Mouse (Mus musculus) lung, embryonic 16.5 days (tissue): ENCODE measurements around the gene Eva1b. TPM values are rescaled to one million over a fixed set of nuclear protein-coding genes. Genes with fewer than 3 reads are reported as not detected.

Experiments
- ATAC-seq: fragments of 200-750 bp; cut with Nextera tagmentation; 2 replicates; pipeline ENCODE4 v1.8.0; 2017; ENCODE audit warnings: low read depth, mild to moderate bottlenecking, moderate library complexity
- H3K27ac ChIP-seq: fragments of 300-500 bp; sonication (generic); 2 replicates; pipeline ENCODE4 v1.5.1; 2014; ENCODE audit warnings: mild to moderate bottlenecking, control low read depth, low read length
- H3K27me3 ChIP-seq: fragments of 300-500 bp; sonication (generic); 2 replicates; pipeline ENCODE4 v1.6.1; 2014; ENCODE audit warnings: low read depth, low read length, mixed read lengths; ENCODE audit not compliant: control insufficient read depth, insufficient read depth
- H3K36me3 ChIP-seq: fragments of 300-500 bp; sonication (generic); 2 replicates; pipeline ENCODE4 v1.6.1; 2014; ENCODE audit warnings: low read length; ENCODE audit not compliant: control insufficient read depth, insufficient read depth
- H3K4me1 ChIP-seq: fragments of 300-500 bp; sonication (generic); replicated peaks from 2 replicates; pipeline ENCODE4 v1.6.1; 2014; ENCODE audit warnings: low read length, mixed read lengths; ENCODE audit not compliant: control insufficient read depth, insufficient read depth
- H3K4me2 ChIP-seq: fragments of 300-500 bp; sonication (generic); 2 replicates; pipeline ENCODE4 v1.6.1; 2014; ENCODE audit warnings: low read depth, low read length, control low read depth
- H3K4me3 ChIP-seq: fragments of 300-500 bp; sonication (generic); 2 replicates; pipeline ENCODE4 v1.5.1; 2014; ENCODE audit warnings: mild to moderate bottlenecking, low read length, control low read depth
- H3K9ac ChIP-seq: fragments of 300-500 bp; sonication (generic); 2 replicates; pipeline ENCODE4 v1.6.1; 2014; ENCODE audit warnings: low read length, control low read depth
- H3K9me3 ChIP-seq: fragments of 300-500 bp; sonication (generic); 2 replicates; pipeline ENCODE4 v1.6.1; 2016; ENCODE audit warnings: low read length; ENCODE audit not compliant: control insufficient read depth
- WGBS: fragments of 180-500 bp; shearing (Covaris S2); extraction: QIAGEN DNeasy Blood & Tissue Kit; methylation state at CpG from one replicate; pipeline ENCODE4 v1.1.7; 2014; 5-methylcytosine and 5-hydroxymethylcytosine counted together
- polyA plus RNA-seq: library from polyadenylated mRNA; unstranded; fragments of >200 nt; fragmentation: Nextera tagmentation; extraction: Ambion mirVana; gene quantifications from 2 replicates; pipeline ENCODE4 v1.2.1, GENCODE M21; 2015

Gene Eva1b
- polyA plus RNA-seq, 1 experiment from 2014 or later = 98.0 TPM

- Histone ChIP-seq H3K27ac (no peak overlapping the region), H3K9me3 (no peaks in the 10 kb centered on the region), H3K27me3 (no peaks in the 10 kb centered on the region), H3K36me3 (peaks cover 21% of the 10 kb centered on the region), H3K4me3 (no peak overlapping the region), H3K4me1 (peaks cover 23% of the 10 kb centered on the region), H3K9ac (no peak overlapping the region), H3K4me2 (no peak overlapping the region)
- WGBS = 93% methylated on average over 4 of the region's 4 CpGs
- no peak for ATAC-seq
Observed at GRCm38 (mm10) chr4:126194916-126195315, 47.4 kb downstream of the Eva1b start.

GRCm38 (mm10) chr4:126197485-126197884 is 49.9 kb downstream of the Eva1b start:
- peak overlapping the region; percentile 1; the same call in 1 of the 2 replicates for H3K4me2 ChIP-seq
- WGBS = 46% methylated on average over 3 of the region's 3 CpGs
- peaks cover 32% of the 10 kb centered on the region for H3K4me1 ChIP-seq
- no peak overlapping the region for H3K9ac ChIP-seq
- no peak for ATAC-seq
- H3K27me3 ChIP-seq = no peaks in the 10 kb centered on the region
- no peak overlapping the region for H3K4me3 ChIP-seq
- H3K36me3 ChIP-seq = peaks cover 11% of the 10 kb centered on the region; the same call in 1 of the 2 replicates
- H3K27ac ChIP-seq = no peak overlapping the region
- H3K9me3 ChIP-seq = no peaks in the 10 kb centered on the region

Other genes with a start within 250 kb of the Eva1b start
- 1.4 TPM in 2 replicates for gene Csf3r, start 123.2 kb upstream of the Eva1b start, polyA plus RNA-seq
- 116 and 135 TPM in 2 replicates for gene Mrps15, start 100.8 kb upstream of the Eva1b start, polyA plus RNA-seq
- gene Oscp1, start 89.2 kb upstream of the Eva1b start, polyA plus RNA-seq = 21.8 and 23.7 TPM in 2 replicates
- 57.2 and 57.7 TPM in 2 replicates for gene Lsm10, start 51.1 kb upstream of the Eva1b start, polyA plus RNA-seq
- 37.7 and 40.3 TPM in 2 replicates for gene Stk40, start 43.8 kb upstream of the Eva1b start, polyA plus RNA-seq
- gene Sh3d21, start 15.7 kb downstream of the Eva1b start, polyA plus RNA-seq = 9.2 and 12.3 TPM in 2 replicates
- 197 and 213 TPM in 2 replicates for gene Thrap3, start 55.0 kb downstream of the Eva1b start, polyA plus RNA-seq
- 26.0 and 26.9 TPM in 2 replicates for gene Map7d1, start 108.6 kb downstream of the Eva1b start, polyA plus RNA-seq
- 101 and 107 TPM in 2 replicates for gene Trappc3, start 114.6 kb downstream of the Eva1b start, polyA plus RNA-seq
- 3.6 and 4.6 TPM in 2 replicates for gene Col8a2, start 139.0 kb downstream of the Eva1b start, polyA plus RNA-seq
- 61.0 and 65.3 TPM in 2 replicates for gene Adprhl2, start 174.0 kb downstream of the Eva1b start, polyA plus RNA-seq
- 13.2 and 14.9 TPM in 2 replicates for gene Tekt2, start 177.9 kb downstream of the Eva1b start, polyA plus RNA-seq